In the genomic region with DNA sequence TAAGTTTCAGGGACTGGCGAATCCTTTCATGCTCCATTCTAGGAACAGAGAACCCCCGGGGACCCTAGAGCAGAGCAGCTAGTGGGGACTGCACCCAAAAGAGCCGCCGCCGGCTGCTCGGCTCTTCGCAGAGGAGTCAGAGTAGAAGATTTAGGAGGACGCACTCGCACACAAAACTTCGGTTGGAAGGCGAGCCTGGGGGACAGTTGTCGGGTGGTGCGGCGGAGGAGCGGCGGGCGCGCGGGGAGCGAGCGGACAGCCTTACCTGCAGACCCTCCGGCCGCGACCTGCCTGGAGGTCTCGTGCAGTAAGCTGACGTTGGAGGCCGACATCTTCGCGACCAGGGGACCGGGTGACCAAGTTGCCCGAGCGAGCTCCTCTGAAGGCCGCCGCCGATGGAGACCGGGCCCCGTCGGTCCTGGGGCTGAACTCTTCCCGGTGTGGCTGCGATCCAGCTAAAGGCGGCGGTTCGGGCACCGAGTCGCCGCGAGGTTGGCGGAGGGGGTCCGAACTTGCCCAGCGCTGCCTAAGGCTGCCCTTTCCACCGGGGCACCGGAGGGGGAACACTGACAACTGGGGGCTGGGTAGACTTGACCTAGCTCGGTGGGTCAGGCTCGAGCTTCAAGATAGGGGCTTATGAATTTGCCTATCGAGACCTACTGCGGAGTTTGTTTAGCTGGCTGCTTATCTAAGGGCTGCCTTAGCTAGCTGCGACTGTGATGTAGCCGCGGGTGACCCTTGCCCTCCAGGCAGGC, we compare ENCODE assay signal across 8 mouse cellular contexts. TPM values are rescaled to one million over a fixed set of nuclear protein-coding genes. Genes with fewer than 3 reads are reported as not detected.
DNase-seq lines count a peak whose midpoint lies in the region; ATAC-seq lines count a peak whose summit lies in the region.

No protein-coding gene starts in this region.

- WGBS in forebrain, embryonic 12.5 days = under 1% methylated on average over 59 of the region's 59 CpGs
- under 1% methylated on average over 59 of the region's 59 CpGs for whole genome bisulfite sequencing in limb, embryonic 11.5 days
- under 1% methylated on average over 59 of the region's 59 CpGs for WGBS in midbrain, embryonic 11.5 days
- WGBS in stomach, embryonic 16.5 days = 2% methylated on average over 59 of the region's 59 CpGs

- H3K9me3 ChIP-seq in forebrain, embryonic 12.5 days = no peaks in the 10 kb centered on the region
- no peaks in the 10 kb centered on the region for H3K9me3 ChIP-seq in limb, embryonic 11.5 days (ENCODE audit: control insufficient read depth, low read length)
- no peaks in the 10 kb centered on the region for H3K9me3 ChIP-seq in midbrain, embryonic 11.5 days (ENCODE audit: control insufficient read depth, low read length)
- H3K9me3 ChIP-seq in stomach, embryonic 16.5 days (replicated peaks; ENCODE audit: control insufficient read depth, low read length) = no peaks in the 10 kb centered on the region

- peaks cover 12% of the 10 kb centered on the region; the same call in 1 of the 2 replicates for H3K4me1 ChIP-seq in forebrain, embryonic 12.5 days
- H3K4me1 ChIP-seq in limb, embryonic 11.5 days (ENCODE audit: control insufficient read depth, insufficient read depth, low read length) = no peaks in the 10 kb centered on the region
- H3K4me1 ChIP-seq in midbrain, embryonic 11.5 days (ENCODE audit: control insufficient read depth, insufficient read depth, low read length) = peaks cover 11% of the 10 kb centered on the region
- H3K4me1 ChIP-seq in stomach, embryonic 16.5 days (ENCODE audit: control insufficient read depth, insufficient read depth, low read length) = peaks cover 5% of the 10 kb centered on the region; the same call in 1 of the 2 replicates

- no peaks in the 10 kb centered on the region for H3K36me3 ChIP-seq in forebrain, embryonic 12.5 days (replicated peaks)
- H3K36me3 ChIP-seq in limb, embryonic 11.5 days (ENCODE audit: control insufficient read depth, insufficient read depth, low read length) = no peaks in the 10 kb centered on the region
- no peaks in the 10 kb centered on the region for H3K36me3 ChIP-seq in midbrain, embryonic 11.5 days (ENCODE audit: control insufficient read depth, insufficient read depth, low read length)
- no peaks in the 10 kb centered on the region for H3K36me3 ChIP-seq in stomach, embryonic 16.5 days (ENCODE audit: control insufficient read depth, insufficient read depth, low read length)

- peak overlapping the region; percentile 51 for H3K4me3 ChIP-seq in forebrain, embryonic 12.5 days (replicated peaks)
- peak overlapping the region; percentile 37 for H3K4me3 ChIP-seq in limb, embryonic 11.5 days (ENCODE audit: low read depth, low read length)
- H3K4me3 ChIP-seq in midbrain, embryonic 11.5 days (ENCODE audit: low read depth, low read length) = peak overlapping the region; percentile 52
- peak overlapping the region; percentile 57 for H3K4me3 ChIP-seq in stomach, embryonic 16.5 days (replicated peaks; ENCODE audit: low read length)

- peak; percentile 29 to 72 for DNase-seq in adrenal gland, adult (ENCODE audit: inconsistent age in 2 of 2, low spot score in 1 of 2)
- DNase-seq in adrenal gland, adult 8-10 months = no peak
- DNase-seq in adrenal gland, postnatal 25 days = peak; percentile 53
- peak; percentile 33 for DNase-seq in heart, postnatal 4 days
- peak; percentile 74 for DNase-seq in limb, embryonic 11.5 days (ENCODE audit: low spot score)
- DNase-seq in midbrain, embryonic 11.5 days (ENCODE audit: low spot score, missing footprints) = peak; percentile 96

- peak overlapping the region; percentile 53 for H3K9ac ChIP-seq in forebrain, embryonic 12.5 days
- H3K9ac ChIP-seq in limb, embryonic 11.5 days (ENCODE audit: low read length) = peak overlapping the region; percentile 61
- peak overlapping the region; percentile 66 for H3K9ac ChIP-seq in midbrain, embryonic 11.5 days (ENCODE audit: low read length)
- H3K9ac ChIP-seq in stomach, embryonic 16.5 days (ENCODE audit: low read length) = peak overlapping the region; percentile 71

- peaks cover 24% of the 10 kb centered on the region for H3K27me3 ChIP-seq in forebrain, embryonic 12.5 days
- H3K27me3 ChIP-seq in limb, embryonic 11.5 days (ENCODE audit: control insufficient read depth, insufficient read depth, low read length) = peaks cover 12% of the 10 kb centered on the region
- H3K27me3 ChIP-seq in midbrain, embryonic 11.5 days (ENCODE audit: control insufficient read depth, insufficient read depth, low read length) = no peaks in the 10 kb centered on the region
- H3K27me3 ChIP-seq in stomach, embryonic 16.5 days (ENCODE audit: control insufficient read depth, insufficient read depth, low read length) = 0 out of 2 replicates have a peak, but pooled peaks cover 5% of the 10 kb centered on the region

- H3K27ac ChIP-seq in forebrain, embryonic 12.5 days = 0 out of 2 replicates have a peak overlapping the region, but pooled peaks have one; percentile 9
- no peak overlapping the region for H3K27ac ChIP-seq in limb, embryonic 11.5 days (replicated peaks; ENCODE audit: low read depth, low read length)
- H3K27ac ChIP-seq in midbrain, embryonic 11.5 days (ENCODE audit: low read depth, low read length) = peak overlapping the region; percentile 59
- no peak overlapping the region for H3K27ac ChIP-seq in stomach, embryonic 16.5 days (ENCODE audit: low read length)

- H3K4me2 ChIP-seq in forebrain, embryonic 12.5 days = peak overlapping the region; percentile 84
- H3K4me2 ChIP-seq in limb, embryonic 11.5 days (ENCODE audit: low read depth, severe bottlenecking) = peak overlapping the region; percentile 70
- peak overlapping the region; percentile 79 for H3K4me2 ChIP-seq in midbrain, embryonic 11.5 days
- peak overlapping the region; percentile 69 for H3K4me2 ChIP-seq in stomach, embryonic 16.5 days (ENCODE audit: low read depth, low read length)

- peak; percentile 62; the same call in 1 of the 2 replicates for ATAC-seq in forebrain, embryonic 12.5 days (ENCODE audit: low FRiP score)
- ATAC-seq in limb, embryonic 11.5 days (ENCODE audit: insufficient number of reproducible peaks, low FRiP score, low TSS enrichment, low read depth) = peak; percentile 36; the same call in 1 of the 2 replicates
- ATAC-seq in midbrain, embryonic 11.5 days (ENCODE audit: low FRiP score) = peak; percentile 78
- peak; percentile 78 for ATAC-seq in stomach, embryonic 16.5 days (ENCODE audit: insufficient read depth, low FRiP score)

RNA-seq across cellular contexts. Expression of a gene that starts 0.5 kb away (rescaled TPM):
- total RNA-seq in adrenal gland, adult 8-10 months (2022) = under 1 TPM; 0.42 to 0.65 (median 0.63) TPM
- 0.33 and 0.91 TPM in 2 replicates for total RNA-seq in adrenal gland, postnatal 25 days (2021)
- polyA plus RNA-seq in forebrain, embryonic 12.5 days (2016; fragmentation: Nextera tagmentation; extraction: Ambion mirVana) = 0.42 and 0.66 TPM in 2 replicates
- total RNA-seq in heart, postnatal 4 days (2021) = under 1 TPM; 0.17 to 0.54 TPM
- polyA plus RNA-seq in limb, embryonic 11.5 days (2014; fragmentation: Nextera tagmentation; extraction: Ambion mirVana) = 1.3 and 2.0 TPM in 2 replicates
- 2.3 and 2.5 TPM in 2 replicates for polyA plus RNA-seq in midbrain, embryonic 11.5 days (2014; fragmentation: Nextera tagmentation; extraction: Ambion mirVana)
- 2.5 and 3.3 TPM in 2 replicates for polyA plus RNA-seq in stomach, embryonic 16.5 days (2015; fragmentation: Nextera tagmentation; extraction: Ambion mirVana)

RNA-seq across cellular contexts. Expression of a gene that starts 33.4 kb away (rescaled TPM):
- total RNA-seq in adrenal gland, adult 8-10 months (2022) = 10 to 100 TPM; 34.9 to 43.1 (median 37.5) TPM
- total RNA-seq in adrenal gland, postnatal 25 days (2021) = 38.8 and 44.8 TPM in 2 replicates
- 65.3 and 65.4 TPM in 2 replicates for polyA plus RNA-seq in forebrain, embryonic 12.5 days (2016; fragmentation: Nextera tagmentation; extraction: Ambion mirVana)
- 10 to 100 TPM; 20.6 to 22.4 TPM for total RNA-seq in heart, postnatal 4 days (2021)
- polyA plus RNA-seq in limb, embryonic 11.5 days (2014; fragmentation: Nextera tagmentation; extraction: Ambion mirVana) = 91.6 and 93.8 TPM in 2 replicates
- polyA plus RNA-seq in midbrain, embryonic 11.5 days (2014; fragmentation: Nextera tagmentation; extraction: Ambion mirVana) = 78.1 and 86.4 TPM in 2 replicates
- 58.1 and 68.0 TPM in 2 replicates for polyA plus RNA-seq in stomach, embryonic 16.5 days (2015; fragmentation: Nextera tagmentation; extraction: Ambion mirVana)

RNA-seq across cellular contexts. Expression of a gene that starts 33.4 kb away (rescaled TPM):
- total RNA-seq in adrenal gland, adult 8-10 months (2022) = 10 to 100 TPM; 10.3 to 16.0 (median 13.5) TPM
- total RNA-seq in adrenal gland, postnatal 25 days (2021) = 10.7 and 13.1 TPM in 2 replicates
- 8.1 and 9.4 TPM in 2 replicates for polyA plus RNA-seq in forebrain, embryonic 12.5 days (2016; fragmentation: Nextera tagmentation; extraction: Ambion mirVana)
- total RNA-seq in heart, postnatal 4 days (2021) = 1 to 10 TPM; 8.5 TPM
- polyA plus RNA-seq in limb, embryonic 11.5 days (2014; fragmentation: Nextera tagmentation; extraction: Ambion mirVana) = 9.1 and 9.7 TPM in 2 replicates
- 7.6 and 9.5 TPM in 2 replicates for polyA plus RNA-seq in midbrain, embryonic 11.5 days (2014; fragmentation: Nextera tagmentation; extraction: Ambion mirVana)
- polyA plus RNA-seq in stomach, embryonic 16.5 days (2015; fragmentation: Nextera tagmentation; extraction: Ambion mirVana) = 10.1 and 11.1 TPM in 2 replicates

Comparison
In these comparisons a context has a peak if more than half of its experiments do, and no peak if none do; other contexts are left out.
1. H3K27ac ChIP-seq: peak in forebrain, embryonic 12.5 days (single experiment) and midbrain, embryonic 11.5 days (single experiment); none in limb, embryonic 11.5 days (single experiment) and stomach, embryonic 16.5 days (single experiment).
2. Peak in every context shown above with its lines, with median percentiles within 50 percentile points of each other: ATAC-seq, H3K4me2 ChIP-seq, H3K4me3 ChIP-seq and H3K9ac ChIP-seq.